Comparison of ENCODE assay signal across 20 mouse cellular contexts in the genomic region with DNA sequence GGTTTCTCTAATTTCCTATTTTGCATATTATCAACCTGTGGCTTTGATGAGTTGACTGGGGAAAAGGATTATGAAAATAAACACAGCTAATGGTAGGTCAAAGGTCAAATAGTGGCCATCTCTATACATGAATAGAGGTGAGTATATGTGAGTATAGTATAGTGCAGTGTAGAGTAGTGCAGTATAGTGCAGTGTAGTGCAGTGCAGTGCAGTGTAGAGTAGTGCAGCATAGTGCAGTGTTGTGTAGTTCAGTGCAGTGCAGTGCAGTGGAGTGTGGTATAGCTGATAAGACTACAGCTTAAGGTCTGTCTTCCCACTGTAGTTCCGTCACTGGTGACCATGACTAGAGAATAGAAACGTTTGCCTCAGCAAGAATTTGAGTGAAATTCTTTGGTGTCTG.
DNase-seq lines count a peak whose midpoint lies in the region; ATAC-seq lines count a peak whose summit lies in the region.
"Had no signal": no experiment of that assay in that cellular context is flagged by ENCODE, and none has a peak within 500 bp of the region (broad histone marks: within the 10 kb centered on the region; RNA-seq: fewer than 3 reads in every experiment).

No protein-coding gene starts in this region.

- H3K27ac ChIP-seq in embryonic facial prominence, embryonic 11.5 days (replicated peaks; ENCODE audit: low read depth, low read length): no peak overlapping the region
- H3K27ac ChIP-seq in embryonic facial prominence, embryonic 10.5 days (replicated peaks): no peak overlapping the region
- H3K27ac ChIP-seq in hindbrain, embryonic 15.5 days (replicated peaks): no peak overlapping the region
- H3K27ac ChIP-seq in hindbrain, embryonic 12.5 days: no peak overlapping the region
- no peak overlapping the region for H3K27ac ChIP-seq in midbrain, embryonic 16.5 days (ENCODE audit: low read length)
- H3K27ac ChIP-seq in midbrain, embryonic 10.5 days (replicated peaks): no peak overlapping the region
- H3K27ac ChIP-seq: embryonic facial prominence, embryonic 12.5 days; forebrain, embryonic 15.5 days had no signal

- no peak for DNase-seq in embryonic facial prominence, embryonic 11.5 days (ENCODE audit: low spot score)
- no peak for DNase-seq in embryonic facial prominence, embryonic 10.5 days (ENCODE audit: low spot score)
- DNase-seq in midbrain, embryonic 10.5 days (ENCODE audit: low spot score): no peak
- DNase-seq: adrenal gland, adult 8-10 months; adrenal gland, postnatal 36 days; B cell, adult 2 months; cerebellum, adult 2 months; cerebellum, postnatal 10 days; gastrocnemius, postnatal 36 days; heart, adult 18-20 months had no signal

- H3K4me2 ChIP-seq in embryonic facial prominence, embryonic 11.5 days (ENCODE audit: low read depth, low read length): no peak overlapping the region
- H3K4me2 ChIP-seq in hindbrain, embryonic 15.5 days: no peak overlapping the region
- H3K4me2 ChIP-seq in hindbrain, embryonic 12.5 days (replicated peaks): no peak overlapping the region
- no peak overlapping the region for H3K4me2 ChIP-seq in midbrain, embryonic 16.5 days (ENCODE audit: low read length)
- H3K4me2 ChIP-seq: embryonic facial prominence, embryonic 12.5 days; forebrain, embryonic 15.5 days; heart, embryonic 11.5 days had no signal

- no peaks in the 10 kb centered on the region for H3K4me1 ChIP-seq in embryonic facial prominence, embryonic 11.5 days (ENCODE audit: control insufficient read depth, insufficient read depth, low read length)
- H3K4me1 ChIP-seq in embryonic facial prominence, embryonic 10.5 days: peaks cover 3% of the 10 kb centered on the region
- 0 out of 2 replicates have a peak, but pooled peaks cover 6% of the 10 kb centered on the region for H3K4me1 ChIP-seq in hindbrain, embryonic 15.5 days (replicated peaks)
- 0 out of 2 replicates have a peak, but pooled peaks cover 4% of the 10 kb centered on the region for H3K4me1 ChIP-seq in hindbrain, embryonic 12.5 days
- H3K4me1 ChIP-seq in megakaryocyte, embryonic 14.5 days: no peaks in the 10 kb centered on the region
- no peaks in the 10 kb centered on the region for H3K4me1 ChIP-seq in midbrain, embryonic 16.5 days (ENCODE audit: control insufficient read depth, insufficient read depth, low read length)
- H3K4me1 ChIP-seq in midbrain, embryonic 10.5 days: no peaks in the 10 kb centered on the region
- H3K4me1 ChIP-seq: embryonic facial prominence, embryonic 12.5 days; forebrain, embryonic 15.5 days had no signal

- no peaks in the 10 kb centered on the region for H3K9me3 ChIP-seq in embryonic facial prominence, embryonic 11.5 days (replicated peaks; ENCODE audit: control insufficient read depth, low read length)
- H3K9me3 ChIP-seq in embryonic facial prominence, embryonic 10.5 days: no peaks in the 10 kb centered on the region
- no peaks in the 10 kb centered on the region for H3K9me3 ChIP-seq in hindbrain, embryonic 15.5 days
- no peaks in the 10 kb centered on the region for H3K9me3 ChIP-seq in hindbrain, embryonic 12.5 days (replicated peaks)
- no peaks in the 10 kb centered on the region for H3K9me3 ChIP-seq in megakaryocyte, embryonic 14.5 days
- H3K9me3 ChIP-seq in midbrain, embryonic 16.5 days (replicated peaks; ENCODE audit: control insufficient read depth, low read length, poor library complexity, severe bottlenecking): no peaks in the 10 kb centered on the region
- H3K9me3 ChIP-seq in midbrain, embryonic 10.5 days (replicated peaks): no peaks in the 10 kb centered on the region
- H3K9me3 ChIP-seq: embryonic facial prominence, embryonic 12.5 days; forebrain, embryonic 15.5 days had no signal

- no peaks in the 10 kb centered on the region for H3K36me3 ChIP-seq in embryonic facial prominence, embryonic 11.5 days (replicated peaks; ENCODE audit: control insufficient read depth, insufficient read depth, low read depth, low read length)
- H3K36me3 ChIP-seq in embryonic facial prominence, embryonic 10.5 days (replicated peaks): no peaks in the 10 kb centered on the region
- H3K36me3 ChIP-seq in hindbrain, embryonic 15.5 days: 0 out of 2 replicates have a peak, but pooled peaks cover 5% of the 10 kb centered on the region
- H3K36me3 ChIP-seq in hindbrain, embryonic 12.5 days: no peaks in the 10 kb centered on the region
- no peaks in the 10 kb centered on the region for H3K36me3 ChIP-seq in megakaryocyte, embryonic 14.5 days (replicated peaks; ENCODE audit: low read length)
- H3K36me3 ChIP-seq in midbrain, embryonic 16.5 days (ENCODE audit: control insufficient read depth, insufficient read depth, low read length): 0 out of 2 replicates have a peak, but pooled peaks cover 4% of the 10 kb centered on the region
- no peaks in the 10 kb centered on the region for H3K36me3 ChIP-seq in midbrain, embryonic 10.5 days
- H3K36me3 ChIP-seq: embryonic facial prominence, embryonic 12.5 days; forebrain, embryonic 15.5 days; G1E had no signal

- H3K9ac ChIP-seq in embryonic facial prominence, embryonic 11.5 days (replicated peaks; ENCODE audit: low read length): no peak overlapping the region
- H3K9ac ChIP-seq in hindbrain, embryonic 15.5 days: no peak overlapping the region
- H3K9ac ChIP-seq in hindbrain, embryonic 12.5 days: no peak overlapping the region
- H3K9ac ChIP-seq in midbrain, embryonic 16.5 days (ENCODE audit: low read depth, low read length): no peak overlapping the region
- H3K9ac ChIP-seq: embryonic facial prominence, embryonic 12.5 days; forebrain, embryonic 15.5 days had no signal

- 83% methylated on average over 2 of the region's 2 CpGs for WGBS in embryonic facial prominence, embryonic 11.5 days
- WGBS in embryonic facial prominence, embryonic 10.5 days: 88% methylated on average over 2 of the region's 2 CpGs
- 87% methylated on average over 2 of the region's 2 CpGs for WGBS in hindbrain, embryonic 15.5 days
- WGBS in hindbrain, embryonic 12.5 days: 88% methylated on average over 2 of the region's 2 CpGs
- 89% methylated on average over 2 of the region's 2 CpGs for WGBS in midbrain, embryonic 16.5 days
- WGBS in midbrain, embryonic 10.5 days: 84% methylated on average over 2 of the region's 2 CpGs

- ATAC-seq in embryonic facial prominence, embryonic 11.5 days (replicated peaks; ENCODE audit: insufficient number of reproducible peaks, low FRiP score, low TSS enrichment, low read depth): 0 out of 2 replicates have a peak, but pooled peaks have one; percentile 48
- ATAC-seq in hindbrain, embryonic 15.5 days (ENCODE audit: low FRiP score, low read depth): peak; percentile 66; the same call in 1 of the 2 replicates
- ATAC-seq in hindbrain, embryonic 12.5 days (ENCODE audit: low FRiP score): no peak
- ATAC-seq in megakaryocyte, adult 5-6 weeks (ENCODE audit: poor library complexity, severe bottlenecking): no peak
- peak; percentile 80 for ATAC-seq in midbrain, embryonic 16.5 days
- ATAC-seq: CD4-positive, CD25-positive, alpha-beta regulatory T cell, adult 4 months; forebrain, embryonic 15.5 days had no signal

- H3K27me3 ChIP-seq in embryonic facial prominence, embryonic 11.5 days (ENCODE audit: control insufficient read depth, insufficient read depth, low read length): no peaks in the 10 kb centered on the region
- H3K27me3 ChIP-seq in embryonic facial prominence, embryonic 10.5 days (replicated peaks; ENCODE audit: low read depth, poor library complexity, severe bottlenecking): no peaks in the 10 kb centered on the region
- no peaks in the 10 kb centered on the region for H3K27me3 ChIP-seq in hindbrain, embryonic 15.5 days
- H3K27me3 ChIP-seq in hindbrain, embryonic 12.5 days: no peaks in the 10 kb centered on the region
- H3K27me3 ChIP-seq in megakaryocyte, embryonic 14.5 days (replicated peaks): no peaks in the 10 kb centered on the region
- no peaks in the 10 kb centered on the region for H3K27me3 ChIP-seq in midbrain, embryonic 16.5 days (ENCODE audit: control insufficient read depth, insufficient read depth, low read depth, low read length)
- H3K27me3 ChIP-seq in midbrain, embryonic 10.5 days (ENCODE audit: low read depth, poor library complexity, severe bottlenecking): no peaks in the 10 kb centered on the region
- H3K27me3 ChIP-seq: embryonic facial prominence, embryonic 12.5 days; forebrain, embryonic 15.5 days had no signal

- no peak overlapping the region for H3K4me3 ChIP-seq in embryonic facial prominence, embryonic 11.5 days (ENCODE audit: low read depth, low read length)
- H3K4me3 ChIP-seq in embryonic facial prominence, embryonic 10.5 days: no peak overlapping the region
- H3K4me3 ChIP-seq in hindbrain, embryonic 15.5 days: no peak overlapping the region
- H3K4me3 ChIP-seq in hindbrain, embryonic 12.5 days: no peak overlapping the region
- H3K4me3 ChIP-seq in megakaryocyte, embryonic 14.5 days (replicated peaks): peak overlapping the region; percentile 48
- no peak overlapping the region for H3K4me3 ChIP-seq in midbrain, embryonic 16.5 days (ENCODE audit: low read depth, low read length)
- no peak overlapping the region for H3K4me3 ChIP-seq in midbrain, embryonic 10.5 days
- H3K4me3 ChIP-seq: embryonic facial prominence, embryonic 12.5 days; forebrain, embryonic 15.5 days had no signal

Comparison
In these comparisons a context has a peak if more than half of its experiments do, and no peak if none do; other contexts are left out.
1. ATAC-seq: peak in embryonic facial prominence, embryonic 11.5 days (single experiment), hindbrain, embryonic 15.5 days (single experiment) and midbrain, embryonic 16.5 days (single experiment); none in hindbrain, embryonic 12.5 days (single experiment) and megakaryocyte, adult 5-6 weeks (single experiment).